Mouse (Mus musculus): ENCODE results near the gene Gm13691.
"Not testable (repeated sequence)": the region's sequence is repeated elsewhere in the genome, so short reads cannot be mapped to it uniquely, and the experiment has no call there.

GRCm38 (mm10) chr2:83984443-83984842, 5.9 kb upstream of the Gm13691 start, which contains the start of gene Gm13697:
- TF ChIP-seq CTCF (IDR thresholded peaks at IDR 0.05; ENCODE audit: control insufficient read depth, insufficient read depth, low read length); POLR2A (IDR thresholded peaks at IDR 0.05; ENCODE audit: borderline replicate concordance, control insufficient read depth, low read depth, low read length): not testable (repeated sequence)
